Mouse (Mus musculus) effector memory CD4-positive, alpha-beta T cell, adult 7 months (primary cell): ENCODE measurements around the gene Ccl27a. TPM values are rescaled to one million over a fixed set of nuclear protein-coding genes. Genes with fewer than 3 reads are reported as not detected.

Source experiments
- polyA plus RNA-seq: library from polyadenylated mRNA; unstranded; fragments of 100-300 nt; shearing (Covaris generic); gene quantifications from one replicate; pipeline ENCODE4 v1.2.1, GENCODE M21; 2017

Ccl27a gene
- polyA plus RNA-seq: 7.6 TPM

GRCm38 (mm10) chr4:41774002-41774401 lies at the start of gene Ccl27a:
Ccl27a (minus strand) TSS chr4:41774247.

GRCm38 (mm10) chr4:41755338-41756305 lies 18.4 kb downstream of the Ccl27a start, which contains the start of gene Sigmar1:
Sigmar1 (minus strand) TSS chr4:41756157.

GRCm38 (mm10) chr4:41754797-41755337 lies 19.2 kb downstream of the Ccl27a start, which contains the start of gene Galt:
Galt (plus strand) TSS chr4:41755228.

GRCm38 (mm10) chr4:41731052-41731765 lies 42.8 kb downstream of the Ccl27a start, which contains the start of gene Arid3c:
Arid3c (minus strand) TSS chr4:41731142.

DNA sequence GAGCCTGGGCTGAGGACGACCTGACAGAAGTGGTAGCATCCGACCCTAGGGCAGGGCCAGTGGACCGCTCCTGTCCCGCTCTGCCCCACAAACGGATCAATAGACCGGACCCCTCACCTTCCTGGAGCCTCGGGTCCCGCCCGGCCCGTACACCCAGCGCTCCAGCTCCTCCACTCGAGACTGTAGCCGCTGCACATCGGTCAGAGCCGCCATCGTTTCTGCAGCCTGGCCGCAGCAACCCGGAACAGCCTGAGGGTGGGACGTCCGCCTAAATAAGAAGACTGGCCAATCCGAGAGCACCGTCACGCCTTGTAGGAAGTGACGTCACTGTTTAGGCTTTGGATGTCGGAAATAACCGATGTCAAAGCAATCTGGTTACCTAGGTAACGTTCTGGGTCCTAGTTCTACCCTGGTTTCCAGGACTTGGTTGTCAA lies 51.1 kb downstream of the Ccl27a start, which contains the start of gene Dctn3:
TSS of gene Dctn3 (minus strand) at position 253 of the 434 bp plus-strand sequence.

Other genes with a start within 250 kb of the Ccl27a start
- 5.5 TPM for gene Fam219a, start 204.7 kb downstream of the Ccl27a start, polyA plus RNA-seq
- gene Dnaic1, start 204.5 kb downstream of the Ccl27a start, polyA plus RNA-seq: not detected
- 0.80 TPM for gene Enho, start 133.9 kb downstream of the Ccl27a start, polyA plus RNA-seq
- gene Cntfr, start 77.2 kb downstream of the Ccl27a start, polyA plus RNA-seq: not detected
- 6.0 TPM for gene Il11ra1, start 74.3 kb downstream of the Ccl27a start, polyA plus RNA-seq
- gene Rpp25l, start 60.7 kb downstream of the Ccl27a start, polyA plus RNA-seq: 22.3 TPM
- gene Dctn3, start 51.1 kb downstream of the Ccl27a start, polyA plus RNA-seq: 118 TPM
- not detected for gene Arid3c, start 43.1 kb downstream of the Ccl27a start, polyA plus RNA-seq
- 62.1 TPM for gene Galt, start 19.0 kb downstream of the Ccl27a start, polyA plus RNA-seq
- 23.5 TPM for gene Sigmar1, start 18.1 kb downstream of the Ccl27a start, polyA plus RNA-seq
- not detected for gene Gm21541, start 129.4 kb upstream of the Ccl27a start, polyA plus RNA-seq
- 2.8 TPM for gene Gm20878, start 167.3 kb upstream of the Ccl27a start, polyA plus RNA-seq
- gene Fam205a4, start 191.8 kb upstream of the Ccl27a start, polyA plus RNA-seq: not detected